Mouse (Mus musculus) limb, embryonic 10.5 days (tissue): ENCODE measurements around the gene Tsnaxip1. TPM values are rescaled to one million over a fixed set of nuclear protein-coding genes. Genes with fewer than 3 reads are reported as not detected.

Source experiments
- DNase-seq: peaks from one replicate; pipeline ENCODE4 v3.0.0-alpha.2; 2017; ENCODE audit warnings: low spot score
- H3K27ac ChIP-seq: fragments of 300-500 bp; sonication (generic); 2 replicates; pipeline ENCODE4 v1.5.1; 2016; ENCODE audit warnings: mild to moderate bottlenecking
- H3K27me3 ChIP-seq: fragments of 300-500 bp; sonication (generic); 2 replicates; pipeline ENCODE4 v1.6.1; 2016; ENCODE audit warnings: low read depth, mild to moderate bottlenecking; ENCODE audit not compliant: poor library complexity, severe bottlenecking
- H3K36me3 ChIP-seq: fragments of 300-500 bp; sonication (generic); 2 replicates; pipeline ENCODE4 v1.6.1; 2016; ENCODE audit warnings: mild to moderate bottlenecking, moderate library complexity
- H3K4me1 ChIP-seq: fragments of 300-500 bp; sonication (generic); 2 replicates; pipeline ENCODE4 v1.6.1; 2016
- H3K4me3 ChIP-seq: fragments of 300-500 bp; sonication (generic); 2 replicates; pipeline ENCODE4 v1.5.1; 2016; ENCODE audit warnings: mild to moderate bottlenecking, moderate library complexity
- H3K9me3 ChIP-seq: fragments of 300-500 bp; sonication (generic); replicated peaks from 2 replicates; pipeline ENCODE4 v1.6.1; 2016; ENCODE audit warnings: mild to moderate bottlenecking
- WGBS: fragments of 180-500 bp; shearing (Covaris S2); methylation state at CpG from one replicate; pipeline ENCODE4 v1.1.7; 2016; 5-methylcytosine and 5-hydroxymethylcytosine counted together
- polyA plus RNA-seq: library from polyadenylated mRNA; unstranded; fragments of >200 nt; fragmentation: Nextera tagmentation; extraction: Ambion mirVana; gene quantifications from 2 replicates; pipeline ENCODE4 v1.2.1, GENCODE M21; 2016

Tsnaxip1 gene
- 0.10 and 0.14 TPM in 2 replicates for polyA plus RNA-seq

- peak; percentile 93 for DNase-seq
- H3K36me3 ChIP-seq = peaks cover 36% of the 10 kb centered on the region
- WGBS = under 1% methylated on average over 52 of the region's 52 CpGs
These were observed at the start of gene Tsnaxip1, which contains the start of gene Ranbp10 for GRCm38 (mm10) chr8:105826861-105827848. TSS of gene Tsnaxip1 (plus strand) at chr8:105827731. TSS of gene Ranbp10 (minus strand) at chr8:105827350.

GRCm38 (mm10) chr8:105777833-105778232 lies 49.7 kb upstream of the Tsnaxip1 start:
- no peaks in the 10 kb centered on the region for H3K27me3 ChIP-seq
- H3K4me1 ChIP-seq = no peaks in the 10 kb centered on the region
- WGBS = 94% methylated on average over 2 of the region's 2 CpGs
- no peak for DNase-seq
- H3K9me3 ChIP-seq = no peaks in the 10 kb centered on the region
- H3K36me3 ChIP-seq = peaks cover 99% of the 10 kb centered on the region
- H3K4me3 ChIP-seq = no peak overlapping the region
- no peak overlapping the region for H3K27ac ChIP-seq

More at GRCm38 (mm10) chr8:105826861-105827848, at the start of gene Tsnaxip1, which contains the start of gene Ranbp10:
- Histone ChIP-seq H3K9me3 (no peaks in the 10 kb centered on the region), H3K27me3 (no peaks in the 10 kb centered on the region), H3K4me1 (peaks cover 16% of the 10 kb centered on the region), H3K4me3 (peak within 1 kb of the TSS; percentile 82), H3K27ac (peak within 1 kb of the TSS; percentile 90)

GRCm38 (mm10) chr8:105780298-105780697 lies 47.2 kb upstream of the Tsnaxip1 start:
- 93% methylated on average over 5 of the region's 5 CpGs for WGBS
- no peak overlapping the region for H3K4me3 ChIP-seq
- H3K27ac ChIP-seq = no peak overlapping the region
- no peaks in the 10 kb centered on the region for H3K4me1 ChIP-seq
- DNase-seq = no peak
- H3K9me3 ChIP-seq = no peaks in the 10 kb centered on the region
- H3K36me3 ChIP-seq = peaks cover 95% of the 10 kb centered on the region
- H3K27me3 ChIP-seq = no peaks in the 10 kb centered on the region

GRCm38 (mm10) chr8:105788241-105788640 lies 39.3 kb upstream of the Tsnaxip1 start:
- peak; percentile 76 for DNase-seq
- Histone ChIP-seq H3K27me3 (no peaks in the 10 kb centered on the region), H3K9me3 (no peaks in the 10 kb centered on the region), H3K4me3 (no peak overlapping the region), H3K4me1 (no peaks in the 10 kb centered on the region), H3K36me3 (peaks cover 65% of the 10 kb centered on the region), H3K27ac (no peak overlapping the region)
- WGBS = 94% methylated on average over 2 of the region's 2 CpGs

- no peak for DNase-seq
- H3K36me3 ChIP-seq = peaks cover 61% of the 10 kb centered on the region
- H3K4me1 ChIP-seq = no peaks in the 10 kb centered on the region
- H3K4me3 ChIP-seq = no peak overlapping the region
- no peak overlapping the region for H3K27ac ChIP-seq
- no peaks in the 10 kb centered on the region for H3K9me3 ChIP-seq
- WGBS = 64% methylated on average over 4 of the region's 4 CpGs
- H3K27me3 ChIP-seq = no peaks in the 10 kb centered on the region
These were observed 38.6 kb upstream of the Tsnaxip1 start for GRCm38 (mm10) chr8:105788927-105789326.

GRCm38 (mm10) chr8:105789626-105790025 lies 37.9 kb upstream of the Tsnaxip1 start:
- Histone ChIP-seq H3K27me3 (no peaks in the 10 kb centered on the region), H3K36me3 (peaks cover 61% of the 10 kb centered on the region), H3K27ac (no peak overlapping the region), H3K4me3 (no peak overlapping the region), H3K9me3 (no peaks in the 10 kb centered on the region), H3K4me1 (no peaks in the 10 kb centered on the region)
- DNase-seq = no peak

GRCm38 (mm10) chr8:105793331-105793730 lies 34.2 kb upstream of the Tsnaxip1 start:
- no peak overlapping the region for H3K4me3 ChIP-seq
- H3K27ac ChIP-seq = no peak overlapping the region
- no peak for DNase-seq
- H3K27me3 ChIP-seq = no peaks in the 10 kb centered on the region
- H3K4me1 ChIP-seq = no peaks in the 10 kb centered on the region
- H3K36me3 ChIP-seq = peaks cover 53% of the 10 kb centered on the region
- H3K9me3 ChIP-seq = no peaks in the 10 kb centered on the region
- 91% methylated on average over 1 of the region's 1 CpGs for WGBS

- 84% methylated on average over 3 of the region's 3 CpGs for WGBS
- DNase-seq = no peak
- H3K4me1 ChIP-seq = no peaks in the 10 kb centered on the region
- no peak overlapping the region for H3K27ac ChIP-seq
- peaks cover 53% of the 10 kb centered on the region for H3K36me3 ChIP-seq
- H3K9me3 ChIP-seq = no peaks in the 10 kb centered on the region
- H3K27me3 ChIP-seq = no peaks in the 10 kb centered on the region
- H3K4me3 ChIP-seq = no peak overlapping the region
These were observed 33.4 kb upstream of the Tsnaxip1 start for GRCm38 (mm10) chr8:105794009-105794598.

GRCm38 (mm10) chr8:105795785-105796184 lies 31.7 kb upstream of the Tsnaxip1 start:
- H3K9me3 ChIP-seq = no peaks in the 10 kb centered on the region
- H3K27me3 ChIP-seq = no peaks in the 10 kb centered on the region
- H3K4me3 ChIP-seq = no peak overlapping the region
- peaks cover 57% of the 10 kb centered on the region for H3K36me3 ChIP-seq
- WGBS = 94% methylated on average over 1 of the region's 1 CpGs
- no peak overlapping the region for H3K27ac ChIP-seq
- no peak for DNase-seq
- no peaks in the 10 kb centered on the region for H3K4me1 ChIP-seq

GRCm38 (mm10) chr8:105798408-105798807 lies 29.1 kb upstream of the Tsnaxip1 start:
- Histone ChIP-seq H3K36me3 (peaks cover 55% of the 10 kb centered on the region), H3K4me1 (no peaks in the 10 kb centered on the region), H3K4me3 (no peak overlapping the region), H3K9me3 (no peaks in the 10 kb centered on the region), H3K27ac (no peak overlapping the region), H3K27me3 (no peaks in the 10 kb centered on the region)
- WGBS = 95% methylated on average over 5 of the region's 5 CpGs
- DNase-seq = no peak

GRCm38 (mm10) chr8:105799091-105799812 lies 28.3 kb upstream of the Tsnaxip1 start:
- Histone ChIP-seq H3K4me1 (no peaks in the 10 kb centered on the region), H3K27me3 (no peaks in the 10 kb centered on the region), H3K9me3 (no peaks in the 10 kb centered on the region), H3K36me3 (peaks cover 58% of the 10 kb centered on the region), H3K4me3 (no peak overlapping the region), H3K27ac (no peak overlapping the region)
- WGBS = 69% methylated on average over 8 of the region's 8 CpGs
- no peak for DNase-seq

GRCm38 (mm10) chr8:105801153-105801904 lies 26.2 kb upstream of the Tsnaxip1 start:
- Histone ChIP-seq H3K9me3 (no peaks in the 10 kb centered on the region), H3K36me3 (peaks cover 60% of the 10 kb centered on the region), H3K4me1 (no peaks in the 10 kb centered on the region), H3K27ac (no peak overlapping the region), H3K27me3 (no peaks in the 10 kb centered on the region), H3K4me3 (no peak overlapping the region)
- no peak for DNase-seq
- 88% methylated on average over 6 of the region's 6 CpGs for WGBS
